Comparison of ENCODE assay signal across 9 mouse cellular contexts in the genomic region with DNA sequence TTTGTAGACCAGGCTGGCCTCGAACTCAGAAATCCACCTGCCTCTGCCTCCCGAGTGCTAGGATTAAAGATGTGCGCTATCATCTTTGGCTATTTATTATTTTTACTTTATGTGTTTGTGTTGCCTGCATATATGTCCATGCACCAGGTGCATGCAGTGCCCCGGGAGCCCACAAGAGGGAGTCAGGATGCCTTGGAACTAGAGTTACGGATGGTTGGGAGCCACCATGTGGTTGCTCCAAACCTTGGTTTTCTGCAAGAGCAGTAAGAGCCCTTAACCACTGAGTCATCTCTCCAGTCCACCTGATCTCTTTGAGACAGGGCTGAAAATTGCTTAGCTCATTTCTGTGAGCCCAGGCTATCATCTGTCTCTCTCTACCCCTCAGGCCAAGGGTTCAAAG. TPM values are rescaled to one million over a fixed set of nuclear protein-coding genes. Genes with fewer than 3 reads are reported as not detected.
DNase-seq lines count a peak whose midpoint lies in the region; ATAC-seq and TF ChIP-seq lines count a peak whose summit lies in the region.
"Had no signal": no experiment of that assay in that cellular context is flagged by ENCODE, and none has a peak within 500 bp of the region (broad histone marks: within the 10 kb centered on the region; RNA-seq: fewer than 3 reads in every experiment).

No protein-coding gene starts in this region.

- ATAC-seq in erythroblast, adult 5-6 weeks (replicated peaks; ENCODE audit: low FRiP score, poor library complexity, severe bottlenecking) = peak; percentile 96
- peak; percentile 39 for ATAC-seq in heart, embryonic 15.5 days (replicated peaks; ENCODE audit: insufficient number of reproducible peaks, insufficient read depth, low FRiP score, low read depth)
- peak; percentile 89 for ATAC-seq in liver, postnatal 0 days

- 1% methylated on average over 5 of the region's 5 CpGs for WGBS in bone marrow, adult 2 months
- 4% methylated on average over 5 of the region's 5 CpGs for WGBS in heart, embryonic 15.5 days
- 3% methylated on average over 5 of the region's 5 CpGs for WGBS in liver, postnatal 0 days (ENCODE audit: insufficient replicate concordance)
- under 1% methylated on average over 5 of the region's 5 CpGs for WGBS in olfactory bulb, adult 2 months

- no peak overlapping the region for H3K4me2 ChIP-seq in heart, embryonic 15.5 days
- H3K4me2 ChIP-seq in liver, postnatal 0 days (ENCODE audit: low read depth, low read length) = no peak overlapping the region

- no peak for TF ChIP-seq POLR2A in bone marrow, adult 2 months (IDR thresholded peaks at IDR 0.05; ENCODE audit: borderline replicate concordance, control insufficient read depth, low read depth, low read length)
- TF ChIP-seq POLR2A in olfactory bulb, adult 2 months (IDR thresholded peaks at IDR 0.05; ENCODE audit: insufficient read depth, low read depth, low read length) = no peak

- no peak overlapping the region for H3K9ac ChIP-seq in heart, embryonic 15.5 days
- no peak overlapping the region for H3K9ac ChIP-seq in liver, postnatal 0 days (replicated peaks)

- H3K27ac ChIP-seq in bone marrow, adult 2 months (ENCODE audit: control insufficient read depth, insufficient read depth, low read depth, low read length, poor library complexity) = no peak overlapping the region
- H3K27ac ChIP-seq in heart, embryonic 15.5 days = no peak overlapping the region
- H3K27ac ChIP-seq in liver, postnatal 0 days (ENCODE audit: low read depth) = no peak overlapping the region
- H3K27ac ChIP-seq in olfactory bulb, adult 2 months (ENCODE audit: insufficient read depth, low read depth, low read length) = no peak overlapping the region

- H3K36me3 ChIP-seq in heart, embryonic 15.5 days = no peaks in the 10 kb centered on the region
- no peaks in the 10 kb centered on the region for H3K36me3 ChIP-seq in liver, postnatal 0 days (replicated peaks; ENCODE audit: insufficient read depth, low read length)

- H3K27me3 ChIP-seq in heart, embryonic 15.5 days = no peaks in the 10 kb centered on the region
- H3K27me3 ChIP-seq in liver, postnatal 0 days (ENCODE audit: insufficient read depth, low read length) = no peaks in the 10 kb centered on the region

- peaks cover 5% of the 10 kb centered on the region for H3K4me1 ChIP-seq in bone marrow, adult 2 months (ENCODE audit: control insufficient read depth, insufficient read depth, low read length)
- H3K4me1 ChIP-seq in heart, embryonic 15.5 days (replicated peaks) = no peaks in the 10 kb centered on the region
- H3K4me1 ChIP-seq in liver, postnatal 0 days (ENCODE audit: insufficient read depth) = no peaks in the 10 kb centered on the region
- no peaks in the 10 kb centered on the region for H3K4me1 ChIP-seq in olfactory bulb, adult 2 months (ENCODE audit: control insufficient read depth, insufficient read depth, low read length)

- DNase-seq in CD4-positive, CD25-positive, alpha-beta regulatory T cell, adult 2 months (ENCODE audit: low read depth, low spot score) = peak; percentile 95
- DNase-seq in kidney, postnatal 4 days = peak; percentile 93
- DNase-seq in liver, postnatal 0 days = peak; percentile 94
- DNase-seq in testis, postnatal 14 days (ENCODE audit: low spot score) = peak; percentile 51

- H3K4me3 ChIP-seq in bone marrow, adult 2 months (replicated peaks; ENCODE audit: control insufficient read depth, low read depth, low read length) = no peak overlapping the region
- no peak overlapping the region for H3K4me3 ChIP-seq in heart, embryonic 15.5 days
- no peak overlapping the region for H3K4me3 ChIP-seq in liver, postnatal 0 days (ENCODE audit: low read depth, low read length)
- H3K4me3 ChIP-seq in olfactory bulb, adult 2 months (ENCODE audit: insufficient read depth, low read depth, low read length) = no peak overlapping the region
- H3K4me3 ChIP-seq: erythroblast, embryonic 14.5 days had no signal

- TF ChIP-seq EP300 in liver, postnatal 0 days (IDR thresholded peaks at IDR 0.05; ENCODE audit: low read depth) = no peak

- peak; percentile 97 for TF ChIP-seq CTCF in bone marrow, adult 2 months (IDR thresholded peaks at IDR 0.05; ENCODE audit: control insufficient read depth, insufficient read depth, low read length)
- TF ChIP-seq CTCF in liver, postnatal 0 days (IDR thresholded peaks at IDR 0.05; ENCODE audit: low read depth) = peak; percentile 99
- peak; percentile 87 for TF ChIP-seq CTCF in olfactory bulb, adult 2 months (IDR thresholded peaks at IDR 0.05; ENCODE audit: insufficient read depth, low read depth, low read length)

- H3K9me3 ChIP-seq in heart, embryonic 15.5 days (replicated peaks) = no peaks in the 10 kb centered on the region
- H3K9me3 ChIP-seq in liver, postnatal 0 days (ENCODE audit: low read length) = no peaks in the 10 kb centered on the region

RNA-seq across cellular contexts. Expression of a gene that starts 7.0 kb away (rescaled TPM):
- polyA plus RNA-seq in bone marrow, adult 2 months (2011; ENCODE audit: insufficient read depth, insufficient read length, low replicate concordance, missing spikeins) = 2.6 and 8.1 TPM in 2 replicates
- total RNA-seq in erythroblast, adult 5-6 weeks (2015; ENCODE audit: low replicate concordance) = 1.3 and 5.0 TPM in 2 replicates
- 0.85 and 2.1 TPM in 2 replicates for total RNA-seq in erythroblast, adult 5-6 weeks (2017; ENCODE audit: low replicate concordance)
- polyA plus RNA-seq in heart, embryonic 15.5 days (2015; fragmentation: Nextera tagmentation; extraction: Ambion mirVana) = 27.7 and 32.1 TPM in 2 replicates
- polyA plus RNA-seq in liver, postnatal 0 days (2015; fragmentation: Nextera tagmentation; extraction: Ambion mirVana) = 16.2 and 20.7 TPM in 2 replicates
- polyA plus RNA-seq in olfactory bulb, adult 2 months (2012; ENCODE audit: insufficient read depth, insufficient read length, low replicate concordance, missing spikeins) = not detected in 2 replicates

RNA-seq across cellular contexts. Expression of a gene that starts 16.6 kb away (rescaled TPM):
- polyA plus RNA-seq in bone marrow, adult 2 months (2011; ENCODE audit: insufficient read depth, insufficient read length, low replicate concordance, missing spikeins) = 483 and 542 TPM in 2 replicates
- total RNA-seq in erythroblast, adult 5-6 weeks (2015; ENCODE audit: low replicate concordance) = 68.5 and 70.1 TPM in 2 replicates
- total RNA-seq in erythroblast, adult 5-6 weeks (2017; ENCODE audit: low replicate concordance) = 91.4 and 102 TPM in 2 replicates
- polyA plus RNA-seq in heart, embryonic 15.5 days (2015; fragmentation: Nextera tagmentation; extraction: Ambion mirVana) = 123 and 142 TPM in 2 replicates
- polyA plus RNA-seq in liver, postnatal 0 days (2015; fragmentation: Nextera tagmentation; extraction: Ambion mirVana) = 263 and 277 TPM in 2 replicates
- not detected in 2 replicates for polyA plus RNA-seq in olfactory bulb, adult 2 months (2012; ENCODE audit: insufficient read depth, insufficient read length, low replicate concordance, missing spikeins)

RNA-seq across cellular contexts. Expression of a gene that starts 26.9 kb away (rescaled TPM):
- 80.8 and 96.2 TPM in 2 replicates for polyA plus RNA-seq in bone marrow, adult 2 months (2011; ENCODE audit: insufficient read depth, insufficient read length, low replicate concordance, missing spikeins)
- 55.7 and 57.1 TPM in 2 replicates for total RNA-seq in erythroblast, adult 5-6 weeks (2015; ENCODE audit: low replicate concordance)
- total RNA-seq in erythroblast, adult 5-6 weeks (2017; ENCODE audit: low replicate concordance) = 9.5 and 21.2 TPM in 2 replicates
- 43.2 and 46.1 TPM in 2 replicates for polyA plus RNA-seq in heart, embryonic 15.5 days (2015; fragmentation: Nextera tagmentation; extraction: Ambion mirVana)
- 50.8 and 53.1 TPM in 2 replicates for polyA plus RNA-seq in liver, postnatal 0 days (2015; fragmentation: Nextera tagmentation; extraction: Ambion mirVana)
- polyA plus RNA-seq in olfactory bulb, adult 2 months (2012; ENCODE audit: insufficient read depth, insufficient read length, low replicate concordance, missing spikeins) = not detected in 2 replicates

RNA-seq across cellular contexts. Expression of a gene that starts 32.2 kb away (rescaled TPM):
- polyA plus RNA-seq in bone marrow, adult 2 months (2011; ENCODE audit: insufficient read depth, insufficient read length, low replicate concordance, missing spikeins) = 69.9 and 85.8 TPM in 2 replicates
- 77.8 and 93.8 TPM in 2 replicates for total RNA-seq in erythroblast, adult 5-6 weeks (2015; ENCODE audit: low replicate concordance)
- 44.9 and 67.3 TPM in 2 replicates for total RNA-seq in erythroblast, adult 5-6 weeks (2017; ENCODE audit: low replicate concordance)
- polyA plus RNA-seq in heart, embryonic 15.5 days (2015; fragmentation: Nextera tagmentation; extraction: Ambion mirVana) = 247 and 267 TPM in 2 replicates
- 111 and 138 TPM in 2 replicates for polyA plus RNA-seq in liver, postnatal 0 days (2015; fragmentation: Nextera tagmentation; extraction: Ambion mirVana)
- polyA plus RNA-seq in olfactory bulb, adult 2 months (2012; ENCODE audit: insufficient read depth, insufficient read length, low replicate concordance, missing spikeins) = 274 and 557 TPM in 2 replicates

RNA-seq across cellular contexts. Expression of a gene that starts 40.4 kb away (rescaled TPM):
- polyA plus RNA-seq in bone marrow, adult 2 months (2011; ENCODE audit: insufficient read depth, insufficient read length, low replicate concordance, missing spikeins) = 62.6 and 104 TPM in 2 replicates
- total RNA-seq in erythroblast, adult 5-6 weeks (2015; ENCODE audit: low replicate concordance) = 37.1 and 51.6 TPM in 2 replicates
- total RNA-seq in erythroblast, adult 5-6 weeks (2017; ENCODE audit: low replicate concordance) = 44.0 and 47.3 TPM in 2 replicates
- 76.8 and 86.0 TPM in 2 replicates for polyA plus RNA-seq in heart, embryonic 15.5 days (2015; fragmentation: Nextera tagmentation; extraction: Ambion mirVana)
- polyA plus RNA-seq in liver, postnatal 0 days (2015; fragmentation: Nextera tagmentation; extraction: Ambion mirVana) = 61.0 and 63.2 TPM in 2 replicates
- polyA plus RNA-seq in olfactory bulb, adult 2 months (2012; ENCODE audit: insufficient read depth, insufficient read length, low replicate concordance, missing spikeins) = not detected in 2 replicates

Comparison
In these comparisons a context has a peak if more than half of its experiments do, and no peak if none do; other contexts are left out.
1. ATAC-seq: peak in every context shown above with its lines; median percentile 96 in erythroblast, adult 5-6 weeks; 89 in liver, postnatal 0 days; 39 in heart, embryonic 15.5 days.
2. RNA of a gene that starts 16.6 kb away (polyA plus RNA-seq): 483 to 542 TPM in bone marrow, adult 2 months, 263 to 277 TPM in liver, postnatal 0 days and 123 to 142 TPM in heart, embryonic 15.5 days; not detected in olfactory bulb, adult 2 months; every median in the first group is over 100 times any median in the second.
3. RNA of a gene that starts 26.9 kb away (polyA plus RNA-seq): 80.8 to 96.2 TPM in bone marrow, adult 2 months, 50.8 to 53.1 TPM in liver, postnatal 0 days and 43.2 to 46.1 TPM in heart, embryonic 15.5 days; not detected in olfactory bulb, adult 2 months; every median in the first group is over 10 times any median in the second.
4. Peak in every context shown above with its lines, with median percentiles within 50 percentile points of each other: DNase-seq and CTCF ChIP-seq.